Mouse (Mus musculus): Measurements from ENCODE around the gene Ddi1.

DNA sequence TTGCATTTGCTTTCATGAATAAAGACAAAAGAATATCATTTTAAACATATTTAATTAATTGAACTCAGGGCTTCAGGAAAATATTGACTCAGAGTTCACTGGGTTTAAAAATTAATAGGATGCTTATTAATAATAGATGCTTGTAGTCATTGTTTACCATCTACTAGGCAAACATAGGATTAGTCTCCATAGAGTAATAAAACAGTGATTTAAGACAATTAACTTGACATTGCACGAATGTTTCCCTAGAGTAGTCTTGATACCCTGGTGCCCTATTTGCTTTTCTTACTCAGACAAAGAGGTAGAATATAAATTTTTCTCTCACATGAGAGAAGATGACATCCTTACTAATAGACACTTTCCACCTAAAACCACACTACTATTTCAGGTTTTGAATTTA, 52.1 kb downstream of the Ddi1 start:
- TF ChIP-seq CTCF (IDR thresholded peaks at IDR 0.05; ENCODE audit: low read depth, low read length): no peak
- no peak for TF ChIP-seq POLR2A (IDR thresholded peaks at IDR 0.05; ENCODE audit: extremely low read depth, insufficient read depth, low read length)

All from liver, adult 2 months (tissue).